7 mouse cellular contexts compared by ENCODE assay signal in genomic region chr4:152274681-152275131, GRCm38 (mm10). TPM values are rescaled to one million over a fixed set of nuclear protein-coding genes. Genes with fewer than 3 reads are reported as not detected.
A peak's percentile ranks its signal among the peaks of the same experiment; 100 is the strongest.
DNase-seq lines count a peak whose midpoint lies in the region; ATAC-seq and TF ChIP-seq lines count a peak whose summit lies in the region.

No protein-coding gene starts in this region.

- 1% methylated on average over 20 of the region's 20 CpGs for WGBS in midbrain, embryonic 11.5 days

- H3K9ac ChIP-seq in midbrain, embryonic 11.5 days (ENCODE audit: low read length): peak overlapping the region; percentile 76

- peak overlapping the region; percentile 87 for H3K4me3 ChIP-seq in E14TG2a.4 (replicated peaks; ENCODE audit: low read length)
- peak overlapping the region; percentile 54 for H3K4me3 ChIP-seq in midbrain, embryonic 11.5 days (ENCODE audit: low read depth, low read length)

- 0 out of 2 replicates have a peak overlapping the region, but pooled peaks have one; percentile 11 for H3K27ac ChIP-seq in midbrain, embryonic 11.5 days (ENCODE audit: low read depth, low read length)

- in situ Hi-C loops in Patski (cut with MboI; ENCODE audit: low pct_unique_long_range_greater_than_20kb): loop anchor here (5.0 kb wide), 1 partner anchor 62 kb away; no protein-coding TSS in a partner anchor

- peaks cover 18% of the 10 kb centered on the region for H3K36me3 ChIP-seq in E14TG2a.4 (ENCODE audit: insufficient read depth, low read length)
- no peaks in the 10 kb centered on the region for H3K36me3 ChIP-seq in midbrain, embryonic 11.5 days (ENCODE audit: control insufficient read depth, insufficient read depth, low read length)

- peak; percentile 13 for ATAC-seq in Patski
- peak; percentile 56; the same call in 1 of the 2 replicates for ATAC-seq in midbrain, embryonic 11.5 days (ENCODE audit: low FRiP score)

- peaks cover 28% of the 10 kb centered on the region for H3K27me3 ChIP-seq in E14TG2a.4 (ENCODE audit: insufficient read depth, low read length)
- no peaks in the 10 kb centered on the region for H3K27me3 ChIP-seq in Patski
- peaks cover 26% of the 10 kb centered on the region for H3K27me3 ChIP-seq in midbrain, embryonic 11.5 days (ENCODE audit: control insufficient read depth, insufficient read depth, low read length)

- CTCF ChIA-PET in Patski (lab: Charles Lee): no interaction called here

- H3K4me1 ChIP-seq in E14TG2a.4 (replicated peaks; ENCODE audit: low read depth, low read length): peaks cover 80% of the 10 kb centered on the region
- peaks cover 15% of the 10 kb centered on the region for H3K4me1 ChIP-seq in midbrain, embryonic 11.5 days (ENCODE audit: control insufficient read depth, insufficient read depth, low read length)

- no peaks in the 10 kb centered on the region for H3K9me3 ChIP-seq in E14TG2a.4 (ENCODE audit: low read length)
- H3K9me3 ChIP-seq in midbrain, embryonic 11.5 days (ENCODE audit: control insufficient read depth, low read length): no peaks in the 10 kb centered on the region

- peak overlapping the region; percentile 97 for H3K4me2 ChIP-seq in midbrain, embryonic 11.5 days

- no peak for TF ChIP-seq CTCF in E14TG2a.4 (conservative IDR thresholded peaks at IDR 0.05; ENCODE audit: low read length)
- TF ChIP-seq CTCF in Patski (IDR thresholded peaks at IDR 0.05): no peak

- DNase-seq in Patski (ENCODE audit: low read depth, low spot score): no peak
- DNase-seq in heart, adult 18-20 months: peak; percentile 73 to 76
- DNase-seq in kidney, postnatal 4 days: peak; percentile 49 to 68
- peak; percentile 95 for DNase-seq in midbrain, embryonic 11.5 days (ENCODE audit: low spot score, missing footprints)
- no peak for DNase-seq in right cerebral cortex, adult 18-20 months
- no peak for DNase-seq in adrenal gland, postnatal 14 days

- POLR2A ChIA-PET in Patski (lab: Charles Lee): interaction anchor here (0.8 kb wide), 1 partner anchor 165 kb away, joined by 3 read pairs; no protein-coding TSS in a partner anchor

RNA-seq across cellular contexts. Expression of gene Gpr153, which starts 0.7 kb away (rescaled TPM):
- polyA plus RNA-seq in Patski (2021): 21.1 TPM
- 10 to 100 TPM in 1 of 2 experiments, 1 to 10 TPM in 1; 8.0 to 10.2 TPM for total RNA-seq in heart, adult 18-20 months (2021)
- 7.4 and 9.5 TPM in 2 replicates for polyA plus RNA-seq in midbrain, embryonic 11.5 days (2014; fragmentation: Nextera tagmentation; extraction: Ambion mirVana)
- total RNA-seq in adrenal gland, postnatal 14 days (2021): 7.2 and 7.5 TPM in 2 replicates

RNA-seq across cellular contexts. Expression of gene Hes3, which starts 16.8 kb away (rescaled TPM):
- 0.12 TPM for polyA plus RNA-seq in Patski (2021)
- total RNA-seq in heart, adult 18-20 months (2021): not detected
- polyA plus RNA-seq in midbrain, embryonic 11.5 days (2014; fragmentation: Nextera tagmentation; extraction: Ambion mirVana): 8.6 and 12.6 TPM in 2 replicates
- not detected in 2 replicates for total RNA-seq in adrenal gland, postnatal 14 days (2021)

RNA-seq across cellular contexts. Expression of gene Icmt, which starts 22.3 kb away (rescaled TPM):
- 42.2 TPM for polyA plus RNA-seq in Patski (2021)
- total RNA-seq in heart, adult 18-20 months (2021): 10 to 100 TPM; 25.7 to 32.2 TPM
- polyA plus RNA-seq in midbrain, embryonic 11.5 days (2014; fragmentation: Nextera tagmentation; extraction: Ambion mirVana): 18.1 and 19.8 TPM in 2 replicates
- 36.9 and 39.6 TPM in 2 replicates for total RNA-seq in adrenal gland, postnatal 14 days (2021)

RNA-seq across cellular contexts. Expression of gene Rnf207, which starts 44.1 kb away (rescaled TPM):
- 0.17 TPM for polyA plus RNA-seq in Patski (2021)
- total RNA-seq in heart, adult 18-20 months (2021): 10 to 100 TPM; 38.8 to 46.0 TPM
- polyA plus RNA-seq in midbrain, embryonic 11.5 days (2014; fragmentation: Nextera tagmentation; extraction: Ambion mirVana): 1.1 and 1.7 TPM in 2 replicates
- 0.26 TPM in 1 of 2 replicates, not detected in the other for total RNA-seq in adrenal gland, postnatal 14 days (2021)

RNA-seq across cellular contexts. Expression of gene Rpl22, which starts 50.8 kb away (rescaled TPM):
- polyA plus RNA-seq in Patski (2021): 562 TPM
- 100 to 1,000 TPM; 275 to 290 TPM for total RNA-seq in heart, adult 18-20 months (2021)
- 357 and 368 TPM in 2 replicates for polyA plus RNA-seq in midbrain, embryonic 11.5 days (2014; fragmentation: Nextera tagmentation; extraction: Ambion mirVana)
- 493 and 564 TPM in 2 replicates for total RNA-seq in adrenal gland, postnatal 14 days (2021)

Comparison
In these comparisons a context has a peak if more than half of its experiments do, and no peak if none do; other contexts are left out.
1. DNase-seq: peak in heart, adult 18-20 months (2 of 2), kidney, postnatal 4 days (2 of 2) and midbrain, embryonic 11.5 days (single experiment); none in Patski (single experiment), right cerebral cortex, adult 18-20 months (single experiment) and adrenal gland, postnatal 14 days (single experiment).